Mouse (Mus musculus): Measurements from ENCODE around the gene Kbtbd4.

Kbtbd4 gene

GRCm38 (mm10) chr2:90904856-90905224 lies 300 bp downstream of the Kbtbd4 start:
- DNase-seq (ENCODE audit: low read depth) = no peak

- no peak for DNase-seq (ENCODE audit: low read depth)
These were observed 2.2 kb downstream of the Kbtbd4 start for GRCm38 (mm10) chr2:90906721-90907120.

- no peak for DNase-seq (ENCODE audit: low read depth)
These were observed 6.3 kb downstream of the Kbtbd4 start for GRCm38 (mm10) chr2:90910861-90911260.

- DNase-seq (ENCODE audit: low read depth) = no peak
These were observed 7.1 kb downstream of the Kbtbd4 start for GRCm38 (mm10) chr2:90911668-90912067.

- no peak for DNase-seq (ENCODE audit: low read depth)
These were observed 9.1 kb downstream of the Kbtbd4 start for GRCm38 (mm10) chr2:90913671-90914070.

GRCm38 (mm10) chr2:90915516-90915915 lies 11.0 kb downstream of the Kbtbd4 start:
- DNase-seq (ENCODE audit: low read depth) = no peak

GRCm38 (mm10) chr2:90916560-90917232 lies 12.2 kb downstream of the Kbtbd4 start:
- no peak for DNase-seq (ENCODE audit: low read depth)

DNA sequence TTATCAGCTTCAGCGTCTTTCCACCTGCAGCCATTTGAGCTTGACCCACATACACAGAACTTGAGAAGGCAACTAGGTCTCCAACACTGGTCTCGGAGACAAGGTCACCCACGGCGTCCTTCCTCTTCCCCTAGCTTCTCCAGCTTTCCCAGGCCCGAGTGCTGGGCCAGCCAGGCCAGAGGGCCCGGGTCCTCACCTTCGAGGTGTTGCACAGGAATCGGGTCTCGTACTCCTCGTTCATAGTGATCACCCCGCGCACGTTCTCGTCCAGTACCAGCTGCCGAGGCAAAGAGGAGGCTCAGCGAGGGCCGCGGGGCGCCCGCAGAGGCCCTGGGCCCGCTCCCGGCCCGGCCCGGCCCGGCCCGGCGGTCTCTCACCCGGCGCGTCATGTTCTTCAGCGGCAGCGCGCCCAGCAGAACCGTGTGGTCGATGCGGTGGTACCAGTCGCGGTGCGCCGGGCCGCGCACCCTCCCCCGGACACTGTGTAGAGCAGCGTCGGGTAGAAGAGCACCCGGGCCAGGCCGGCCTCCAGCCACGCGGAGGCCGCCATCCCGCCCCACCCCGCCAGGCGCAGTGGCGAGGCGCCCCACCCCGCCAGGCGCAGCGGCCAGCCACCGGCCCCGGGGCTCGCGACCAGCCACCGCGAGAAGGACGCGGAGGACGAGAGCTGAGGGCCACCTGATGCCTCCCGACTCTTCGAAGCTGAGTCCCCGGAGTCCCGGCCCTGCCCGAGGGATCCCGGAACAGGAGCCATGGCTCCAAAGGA lies 12.9 kb downstream of the Kbtbd4 start:
- DNase-seq (ENCODE audit: low read depth) = no peak

DNA sequence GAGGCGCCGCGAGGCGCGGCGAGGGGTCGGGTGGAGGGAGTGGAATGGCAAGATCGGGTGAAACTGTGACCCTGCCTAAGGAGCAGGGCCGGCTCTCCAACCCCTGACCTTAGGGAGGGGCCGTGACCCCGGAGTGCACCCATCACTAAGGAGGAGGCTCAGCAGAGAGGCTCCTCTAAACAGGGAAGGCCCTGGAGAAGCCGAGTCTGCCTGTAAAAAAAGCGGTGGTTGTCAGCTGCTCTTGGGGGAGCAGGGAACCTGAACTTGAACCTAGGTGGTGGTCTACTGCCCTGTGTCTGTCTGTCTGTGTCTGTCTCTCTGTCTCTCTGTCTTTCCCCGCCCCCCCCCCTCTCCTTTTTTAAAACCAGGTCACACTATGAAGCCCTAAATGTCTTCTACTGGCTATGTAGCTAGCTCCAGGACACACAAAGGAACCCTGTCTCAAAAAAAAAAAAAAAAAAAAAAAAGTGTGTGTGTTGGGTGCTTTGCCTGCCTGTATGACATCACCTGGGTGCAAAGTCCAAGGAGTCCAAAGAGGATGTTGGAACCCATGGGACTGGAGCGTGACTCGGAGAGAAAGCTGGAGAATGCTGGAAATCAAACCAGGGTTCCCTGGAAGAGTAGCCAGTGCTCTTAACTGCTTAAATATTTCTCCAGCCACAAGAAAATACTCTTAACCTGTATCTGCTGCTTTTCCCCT lies 13.6 kb downstream of the Kbtbd4 start:
- no peak for DNase-seq (ENCODE audit: low read depth)

DNA sequence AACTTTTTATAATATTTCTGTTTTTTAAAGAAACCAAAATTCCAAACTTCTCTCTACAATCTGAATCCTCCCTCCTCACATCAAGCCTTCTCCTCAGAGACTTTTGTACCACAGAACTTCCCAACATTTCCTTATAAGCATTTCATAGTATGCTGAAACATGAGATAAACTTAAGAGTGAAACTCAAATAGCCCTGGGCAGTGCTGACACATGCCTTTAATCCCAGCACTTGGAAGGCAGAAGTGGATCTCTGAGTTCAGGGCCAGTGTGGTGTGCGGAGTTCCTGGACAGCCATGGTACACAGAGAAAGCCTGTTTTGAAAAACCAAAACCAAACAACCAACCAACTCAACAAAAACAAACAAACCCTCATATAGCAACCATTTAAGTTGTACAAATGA lies 16.6 kb downstream of the Kbtbd4 start:
- no peak for DNase-seq (ENCODE audit: low read depth)

DNA sequence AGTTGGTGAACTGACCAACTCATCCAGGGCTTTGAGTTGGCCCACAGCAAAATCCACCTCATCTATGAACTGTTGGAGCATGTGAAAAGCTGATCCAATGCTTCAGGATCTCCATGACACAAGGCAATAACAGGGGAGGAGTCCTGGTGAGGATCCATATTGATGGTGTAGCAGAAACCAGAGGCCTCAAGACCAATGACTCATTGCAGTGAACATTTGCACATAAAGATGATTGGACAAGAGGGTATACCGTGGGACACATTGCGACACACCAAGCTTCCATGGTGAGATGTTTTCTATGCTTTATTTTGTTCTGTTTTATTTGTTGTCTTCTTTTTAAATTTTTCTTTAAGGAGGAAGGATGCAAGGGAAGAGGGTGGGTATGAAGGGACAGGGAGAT lies 18.1 kb downstream of the Kbtbd4 start:
- DNase-seq (ENCODE audit: low read depth) = no peak

- no peak for DNase-seq (ENCODE audit: low read depth)
These were observed 24.0 kb downstream of the Kbtbd4 start for GRCm38 (mm10) chr2:90928566-90928965.

DNA sequence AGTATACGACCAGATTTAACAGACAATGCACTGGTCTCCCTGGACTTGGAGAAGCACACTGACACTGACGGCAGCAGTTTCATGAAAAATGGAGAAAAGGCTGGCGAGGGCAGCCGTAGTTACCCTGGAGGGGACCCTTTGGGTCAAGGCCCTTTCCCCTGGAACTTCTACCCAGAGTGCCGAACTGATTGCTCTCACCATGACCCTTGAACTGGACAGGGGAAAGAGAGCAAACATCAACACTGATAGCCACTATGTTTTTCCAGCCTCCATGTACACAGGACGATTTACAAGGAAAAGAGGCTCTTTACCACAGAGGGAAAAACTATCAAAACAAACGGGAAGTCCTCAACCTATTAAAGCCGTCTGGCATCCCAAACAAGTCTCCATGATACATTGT lies 27.3 kb downstream of the Kbtbd4 start:
- DNase-seq (ENCODE audit: low read depth) = no peak

DNA sequence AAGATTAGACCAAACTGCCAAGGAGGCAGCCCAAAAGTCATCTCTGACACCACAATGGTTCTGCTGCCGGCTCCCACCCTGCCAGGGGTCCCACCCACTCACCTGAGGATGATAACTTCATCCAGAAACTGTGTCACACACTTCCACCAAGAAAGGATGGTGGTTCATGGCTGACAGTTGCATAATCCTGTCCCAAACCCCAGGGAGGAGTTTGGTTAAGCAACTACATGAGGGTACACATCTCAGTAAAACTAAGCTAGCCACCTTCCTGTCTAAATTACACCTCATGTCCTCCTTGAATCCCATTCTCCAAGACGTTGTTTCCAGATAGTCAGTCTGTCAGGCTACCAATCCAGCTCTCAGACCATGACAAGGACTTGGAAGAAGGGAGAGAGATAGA lies 27.7 kb downstream of the Kbtbd4 start:
- no peak for DNase-seq (ENCODE audit: low read depth)

- no peak for DNase-seq (ENCODE audit: low read depth)
These were observed 33.8 kb downstream of the Kbtbd4 start for GRCm38 (mm10) chr2:90938362-90938761.

GRCm38 (mm10) chr2:90939750-90940149 lies 35.2 kb downstream of the Kbtbd4 start:
- DNase-seq (ENCODE audit: low read depth) = no peak

- no peak for DNase-seq (ENCODE audit: low read depth)
These were observed 36.0 kb downstream of the Kbtbd4 start, which contains the start of gene Celf1 for GRCm38 (mm10) chr2:90940233-90941229. Gene Celf1 (plus strand): TSS chr2:90940382.

- no peak for DNase-seq (ENCODE audit: low read depth)
These were observed 37.2 kb downstream of the Kbtbd4 start for GRCm38 (mm10) chr2:90941744-90942143.

GRCm38 (mm10) chr2:90950149-90950548 lies 45.6 kb downstream of the Kbtbd4 start:
- no peak for DNase-seq (ENCODE audit: low read depth)

DNA sequence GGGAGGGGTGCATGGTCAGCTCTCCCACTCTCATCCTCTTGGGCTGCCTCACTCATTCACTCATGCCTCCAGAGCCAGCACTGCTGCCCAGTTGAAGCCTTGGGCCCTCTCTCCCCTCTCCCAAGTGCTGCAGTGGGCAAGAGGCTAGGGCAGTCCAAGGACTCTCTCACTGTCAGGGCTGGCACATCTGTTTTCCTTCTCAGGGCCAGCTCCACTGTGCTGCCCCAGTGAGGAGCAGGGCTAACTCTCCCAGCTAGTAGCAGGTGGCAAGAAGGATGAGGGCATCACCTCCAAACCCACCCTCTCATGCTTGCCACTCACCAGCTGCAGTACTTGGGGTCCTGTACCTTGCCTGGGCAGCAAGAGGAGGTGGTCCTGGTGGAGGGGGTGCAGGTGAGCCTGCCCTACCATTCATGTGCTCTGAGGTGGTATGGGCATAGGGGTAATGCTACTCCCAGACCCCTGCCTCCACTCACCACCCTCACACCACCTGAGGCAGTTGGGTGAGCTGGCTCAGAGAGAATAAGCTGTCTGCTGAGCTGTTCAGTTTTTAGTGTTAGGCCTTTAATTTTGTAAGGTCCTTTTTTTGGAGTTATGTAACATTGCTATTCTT lies 46.1 kb downstream of the Kbtbd4 start:
- no peak for DNase-seq (ENCODE audit: low read depth)

DNA sequence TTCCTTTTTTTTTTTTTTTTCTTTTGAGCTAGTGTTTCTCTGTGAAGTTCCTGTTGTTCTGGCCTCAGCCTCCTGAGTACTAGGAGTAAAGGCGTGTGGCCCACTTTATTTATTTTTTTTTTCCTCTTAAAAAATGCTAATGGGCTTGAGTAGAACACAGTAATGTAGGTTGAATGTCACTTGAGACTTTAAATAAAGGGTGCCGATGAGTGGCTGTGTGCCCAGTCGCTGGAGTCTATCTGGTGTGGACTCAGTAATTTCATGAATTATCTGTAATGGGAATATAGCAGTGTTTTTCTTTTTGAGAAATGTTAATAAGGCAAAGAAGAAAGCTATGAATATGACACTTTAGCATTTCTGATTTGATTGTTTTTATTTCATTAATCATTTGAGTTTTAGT lies 48.9 kb downstream of the Kbtbd4 start:
- no peak for DNase-seq (ENCODE audit: low read depth)
